Mouse (Mus musculus): ENCODE data around the gene Plin3. TPM values are rescaled to one million over a fixed set of nuclear protein-coding genes. Genes with fewer than 3 reads are reported as not detected.

Plin3 gene
- polyA plus RNA-seq, 1 experiment from 2014 or later = 82.5 TPM

GRCm38 (mm10) chr17:56276643-56277566 is 15.8 kb downstream of the Plin3 start, which contains the start of gene Ticam1:
Gene Ticam1, minus strand, starts transcription at chr17:56276786.
- in situ Hi-C loops (cut with MboI; ENCODE audit: low pct_unique_long_range_greater_than_20kb) = no loop called here
- ChIA-PET POLR2A (no interaction called here), CTCF (interaction anchor here (1.1 to 1.2 kb wide), 3 partner anchors 9 to 58 kb away, joined by 3 to 5 read pairs (median 4); no protein-coding TSS in a partner anchor)
- ATAC-seq (peak; percentile 92), DNase-seq (ENCODE audit: low read depth, low spot score) (peak; percentile 94)
- no peaks in the 10 kb centered on the region for H3K27me3 ChIP-seq
- no peak for TF ChIP-seq CTCF (IDR thresholded peaks at IDR 0.05)

DNA sequence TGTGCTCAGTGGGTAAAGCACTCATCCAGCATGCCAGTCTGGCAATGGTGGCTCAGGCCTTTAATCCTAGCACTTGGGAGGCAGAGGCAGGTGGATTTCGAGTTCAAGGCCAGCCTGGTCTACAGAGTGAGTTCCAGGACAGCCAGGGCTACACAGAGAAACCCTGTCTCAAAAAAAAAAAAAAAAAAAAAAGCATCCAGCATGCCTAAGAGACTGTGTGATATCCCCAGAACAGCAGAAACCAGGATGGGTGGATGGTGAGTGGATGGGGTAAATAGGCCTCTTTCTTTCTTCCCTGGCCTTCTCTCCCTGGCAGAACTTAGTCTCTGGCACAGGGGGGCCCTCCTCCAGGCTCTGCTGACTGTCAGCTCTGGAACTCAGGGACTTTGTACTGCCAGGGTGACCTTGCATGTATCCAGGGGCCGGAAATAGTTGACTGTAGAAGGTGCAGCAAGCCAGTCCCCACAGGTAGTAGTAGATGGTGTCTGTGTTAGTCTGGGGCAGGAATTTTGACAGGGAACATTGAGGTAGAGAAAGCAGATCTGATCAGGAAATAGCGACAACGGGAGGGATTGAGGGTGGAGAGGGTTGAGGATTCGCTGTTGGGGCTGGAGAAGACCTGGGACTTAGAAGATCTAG is 16.7 kb downstream of the Plin3 start:
- ATAC-seq (no peak), DNase-seq (ENCODE audit: low read depth, low spot score) (no peak)
- no peaks in the 10 kb centered on the region for H3K27me3 ChIP-seq
- in situ Hi-C loops (cut with MboI; ENCODE audit: low pct_unique_long_range_greater_than_20kb) = no loop called here
- POLR2A ChIA-PET = no interaction called here
- CTCF ChIA-PET = no interaction called here
- no peak for TF ChIP-seq CTCF (IDR thresholded peaks at IDR 0.05)

DNA sequence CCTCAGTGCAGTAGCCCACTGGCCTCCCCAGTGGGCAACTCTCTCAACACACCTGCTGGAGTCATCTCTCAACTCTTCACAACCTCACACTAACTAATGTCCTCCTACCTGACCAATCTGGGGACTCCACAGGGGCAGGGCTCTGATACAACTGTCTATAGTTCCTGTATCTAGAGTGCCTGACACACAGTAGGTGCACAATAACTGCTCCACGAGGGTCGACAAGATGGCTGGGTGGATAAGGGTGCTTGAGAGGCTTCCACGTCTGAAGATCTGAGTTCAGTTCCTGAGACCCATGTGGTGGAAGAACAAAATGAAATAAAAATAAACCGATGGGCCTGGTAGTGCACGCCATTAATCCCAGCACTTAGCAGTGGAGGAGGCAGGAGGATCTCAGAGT is 18.7 kb downstream of the Plin3 start:
- in situ Hi-C loops (cut with MboI; ENCODE audit: low pct_unique_long_range_greater_than_20kb) = no loop called here
- ATAC-seq (no peak), DNase-seq (ENCODE audit: low read depth, low spot score) (no peak)
- no peak for TF ChIP-seq CTCF (IDR thresholded peaks at IDR 0.05)
- no peaks in the 10 kb centered on the region for H3K27me3 ChIP-seq
- CTCF ChIA-PET = no interaction called here
- POLR2A ChIA-PET = no interaction called here

GRCm38 (mm10) chr17:56273482-56273881 is 19.2 kb downstream of the Plin3 start:
- POLR2A ChIA-PET = no interaction called here
- ATAC-seq (no peak), DNase-seq (ENCODE audit: low read depth, low spot score) (no peak)
- CTCF ChIA-PET = interaction anchor here (1.1 kb wide), 1 partner anchor 11 kb away, joined by 3 read pairs; no protein-coding TSS in a partner anchor
- in situ Hi-C loops (cut with MboI; ENCODE audit: low pct_unique_long_range_greater_than_20kb) = no loop called here
- no peak for TF ChIP-seq CTCF (IDR thresholded peaks at IDR 0.05)
- H3K27me3 ChIP-seq = no peaks in the 10 kb centered on the region

DNA sequence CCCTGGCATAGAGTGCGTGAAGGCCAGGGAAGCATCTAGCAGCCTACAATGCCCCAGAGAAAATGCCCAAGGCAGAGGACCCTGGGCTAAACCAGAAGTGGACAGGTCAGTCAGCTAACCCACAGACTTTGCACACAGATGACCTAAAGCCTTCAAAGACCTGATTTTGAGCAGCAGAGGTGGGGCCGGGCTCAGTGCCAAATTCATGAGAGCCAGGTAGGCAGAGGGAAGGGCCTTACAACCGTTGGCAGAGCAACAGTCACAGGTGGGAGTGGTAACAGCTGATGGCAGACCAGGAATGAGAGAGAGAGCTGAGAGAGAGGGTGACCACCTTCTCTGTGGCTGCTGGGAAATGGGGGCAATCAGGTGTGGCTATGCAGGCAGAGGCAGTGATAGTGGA is 20.0 kb downstream of the Plin3 start:
- no peak for ATAC-seq
- TF ChIP-seq CTCF (IDR thresholded peaks at IDR 0.05) = no peak
- DNase-seq (ENCODE audit: low read depth, low spot score) = no peak
- ChIA-PET CTCF (interaction anchor here (1.1 kb wide), 1 partner anchor 12 kb away, joined by 3 read pairs; no protein-coding TSS in a partner anchor), POLR2A (no interaction called here)
- no peaks in the 10 kb centered on the region for H3K27me3 ChIP-seq
- in situ Hi-C loops (cut with MboI; ENCODE audit: low pct_unique_long_range_greater_than_20kb) = no loop called here

- H3K27me3 ChIP-seq = no peaks in the 10 kb centered on the region
- no peak for TF ChIP-seq CTCF (IDR thresholded peaks at IDR 0.05)
- no peak for ATAC-seq
- ChIA-PET CTCF (interaction anchor here (1.2 kb wide), 1 partner anchor 13 kb away, joined by 3 read pairs; no protein-coding TSS in a partner anchor), POLR2A (no interaction called here)
- in situ Hi-C loops (cut with MboI; ENCODE audit: low pct_unique_long_range_greater_than_20kb) = no loop called here
- no peak for DNase-seq (ENCODE audit: low read depth, low spot score)
Observed at GRCm38 (mm10) chr17:56271609-56272253, 20.9 kb downstream of the Plin3 start.

GRCm38 (mm10) chr17:56269741-56270140 is 22.9 kb downstream of the Plin3 start:
- POLR2A ChIA-PET = no interaction called here
- CTCF ChIA-PET = interaction anchor here (1.0 to 1.3 kb wide), 2 partner anchors 21 to 320 kb away, joined by 3 to 4 read pairs; no protein-coding TSS in a partner anchor
- in situ Hi-C loops (cut with MboI; ENCODE audit: low pct_unique_long_range_greater_than_20kb) = no loop called here
- TF ChIP-seq CTCF (IDR thresholded peaks at IDR 0.05) = no peak
- no peak for ATAC-seq
- no peak for DNase-seq (ENCODE audit: low read depth, low spot score)
- no peaks in the 10 kb centered on the region for H3K27me3 ChIP-seq

DNA sequence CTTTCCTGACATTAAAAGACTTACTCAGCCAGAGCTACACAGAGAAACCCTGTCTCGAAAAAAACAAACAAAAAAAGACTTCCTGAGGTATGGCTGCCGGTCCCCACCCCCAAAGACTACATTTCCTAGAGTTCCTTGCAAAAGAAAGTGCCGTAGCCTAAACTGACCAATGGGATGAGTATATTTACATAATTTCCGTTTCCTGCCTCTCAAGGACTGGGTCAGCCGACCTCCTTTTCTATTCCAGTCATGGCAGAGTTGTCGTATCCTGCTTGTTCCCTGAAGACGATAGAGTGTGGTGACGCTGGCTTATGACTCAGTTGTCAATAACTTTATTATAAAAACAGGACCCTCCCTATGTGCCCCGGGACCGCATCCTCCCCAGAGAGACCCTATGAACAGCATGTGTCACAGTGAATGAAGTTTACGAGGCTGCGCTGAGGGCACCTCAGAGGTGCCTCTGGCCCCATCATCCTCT is 23.5 kb downstream of the Plin3 start:
- TF ChIP-seq CTCF (IDR thresholded peaks at IDR 0.05) = no peak
- ChIA-PET CTCF (interaction anchor here (1.0 kb wide), 1 partner anchor 321 kb away, joined by 3 read pairs; no protein-coding TSS in a partner anchor), POLR2A (no interaction called here)
- in situ Hi-C loops (cut with MboI; ENCODE audit: low pct_unique_long_range_greater_than_20kb) = no loop called here
- ATAC-seq = peak; percentile 45
- no peaks in the 10 kb centered on the region for H3K27me3 ChIP-seq
- no peak for DNase-seq (ENCODE audit: low read depth, low spot score)

DNA sequence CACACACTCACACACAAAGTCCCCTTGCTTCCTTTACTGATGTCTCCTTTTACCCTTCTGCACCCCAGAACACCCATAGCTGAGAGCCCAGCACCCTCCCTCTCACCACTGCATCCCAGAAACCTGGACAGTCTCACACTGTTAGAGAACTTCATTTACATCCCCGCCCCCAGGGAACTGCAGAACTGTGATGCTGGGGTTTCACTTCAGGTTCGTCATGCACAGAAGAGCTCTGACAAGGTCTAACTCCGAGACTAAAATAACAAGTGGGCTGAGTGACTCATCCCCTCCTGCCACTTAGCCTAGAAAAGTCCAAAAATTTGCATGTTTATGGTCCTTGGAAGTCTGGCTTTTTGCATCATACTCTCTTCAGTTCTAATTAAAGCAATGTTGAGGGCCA is 26.4 kb downstream of the Plin3 start:
- POLR2A ChIA-PET = interaction anchor here (1.3 kb wide), 1 partner anchor 22 kb away, joined by 3 read pairs; no protein-coding TSS in a partner anchor
- no peak for TF ChIP-seq CTCF (IDR thresholded peaks at IDR 0.05)
- in situ Hi-C loops (cut with MboI; ENCODE audit: low pct_unique_long_range_greater_than_20kb) = no loop called here
- DNase-seq (ENCODE audit: low read depth, low spot score) (peak; percentile 82), ATAC-seq (peak; percentile 85)
- no peaks in the 10 kb centered on the region for H3K27me3 ChIP-seq
- CTCF ChIA-PET = interaction anchor here (1.1 kb wide), 1 partner anchor 84 kb away, joined by 4 read pairs; no protein-coding TSS in a partner anchor

DNA sequence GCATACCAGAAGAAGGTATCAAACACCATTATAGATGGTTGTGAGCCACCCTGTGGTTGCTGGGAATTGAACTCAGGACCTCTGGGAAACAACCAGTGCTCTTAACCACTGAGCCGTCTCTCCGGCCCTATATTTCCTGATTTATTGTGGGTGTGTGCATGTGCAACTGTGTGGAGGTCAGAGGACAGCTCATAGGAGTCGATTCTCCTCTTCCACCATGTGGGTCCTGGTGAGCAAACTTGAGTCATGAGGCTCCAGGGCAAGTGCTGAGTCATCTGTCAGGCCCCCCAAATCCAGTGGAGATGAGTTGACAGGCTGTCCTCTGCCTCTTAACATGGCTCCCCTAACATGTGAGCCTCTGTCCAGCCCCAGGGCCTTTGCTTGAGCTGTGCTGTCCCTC is 26.8 kb downstream of the Plin3 start:
- POLR2A ChIA-PET = interaction anchor here (0.7 to 1.3 kb wide), 2 partner anchors 22 to 80 kb away, joined by 3 to 4 read pairs; no protein-coding TSS in a partner anchor
- ATAC-seq (peak; percentile 40), DNase-seq (ENCODE audit: low read depth, low spot score) (no peak)
- in situ Hi-C loops (cut with MboI; ENCODE audit: low pct_unique_long_range_greater_than_20kb) = no loop called here
- CTCF ChIA-PET = interaction anchor here (1.1 kb wide), 1 partner anchor 84 kb away, joined by 4 read pairs; no protein-coding TSS in a partner anchor
- TF ChIP-seq CTCF (IDR thresholded peaks at IDR 0.05) = no peak
- H3K27me3 ChIP-seq = no peaks in the 10 kb centered on the region
